Mouse (Mus musculus) stomach, embryonic 14.5 days (tissue): ENCODE data around the gene Epb41l2. TPM values are rescaled to one million over a fixed set of nuclear protein-coding genes. Genes with fewer than 3 reads are reported as not detected.

Source experiments
- ATAC-seq: fragments of 200-750 bp; cut with Nextera tagmentation; 2 replicates; pipeline ENCODE4 v1.8.0; 2017; ENCODE audit warnings: low read depth, moderate TSS enrichment; ENCODE audit not compliant: insufficient number of reproducible peaks, insufficient read depth, low FRiP score
- H3K27ac ChIP-seq: fragments of 300-500 bp; sonication (generic); 2 replicates; pipeline ENCODE4 v1.5.1; 2014; ENCODE audit warnings: mild to moderate bottlenecking, low read length, moderate library complexity, mixed read lengths
- H3K27me3 ChIP-seq: fragments of 300-500 bp; sonication (generic); 2 replicates; pipeline ENCODE4 v1.6.1; 2014; ENCODE audit warnings: low read length, control low read depth, mixed read lengths; ENCODE audit not compliant: control insufficient read depth, insufficient read depth
- H3K36me3 ChIP-seq: fragments of 300-500 bp; sonication (generic); 2 replicates; pipeline ENCODE4 v1.6.1; 2014; ENCODE audit warnings: mild to moderate bottlenecking, control low read depth, low read length, moderate library complexity, mixed read lengths; ENCODE audit not compliant: control insufficient read depth, insufficient read depth
- H3K4me1 ChIP-seq: fragments of 300-500 bp; sonication (generic); 2 replicates; pipeline ENCODE4 v1.6.1; 2014; ENCODE audit warnings: low read length, control low read depth, mixed read lengths; ENCODE audit not compliant: control insufficient read depth, insufficient read depth
- H3K4me2 ChIP-seq: fragments of 300-500 bp; sonication (generic); replicated peaks from 2 replicates; pipeline ENCODE4 v1.6.1; 2014; ENCODE audit warnings: low read depth, low read length, control low read depth
- H3K4me3 ChIP-seq: fragments of 300-500 bp; sonication (generic); 2 replicates; pipeline ENCODE4 v1.5.1; 2014; ENCODE audit warnings: low read depth, low read length, control low read depth
- H3K9ac ChIP-seq: fragments of 300-500 bp; sonication (generic); replicated peaks from 2 replicates; pipeline ENCODE4 v1.6.1; 2014; ENCODE audit warnings: low read depth, mild to moderate bottlenecking, control low read depth, low read length, moderate library complexity, mixed read lengths
- H3K9me3 ChIP-seq: fragments of 300-500 bp; sonication (generic); 2 replicates; pipeline ENCODE4 v1.6.1; 2016; ENCODE audit warnings: low read depth, low read length, control low read depth; ENCODE audit not compliant: control insufficient read depth
- WGBS: fragments of 180-500 bp; shearing (Covaris S2); extraction: QIAGEN DNeasy Blood & Tissue Kit; methylation state at CpG from one replicate; pipeline ENCODE4 v1.1.7; 2014; 5-methylcytosine and 5-hydroxymethylcytosine counted together
- polyA plus RNA-seq: library from polyadenylated mRNA; unstranded; fragments of >200 nt; fragmentation: Nextera tagmentation; extraction: Ambion mirVana; gene quantifications from 2 replicates; pipeline ENCODE4 v1.2.1, GENCODE M21; 2014

Gene Epb41l2
- polyA plus RNA-seq, 1 experiment from 2014 or later = 65.3 TPM

DNA sequence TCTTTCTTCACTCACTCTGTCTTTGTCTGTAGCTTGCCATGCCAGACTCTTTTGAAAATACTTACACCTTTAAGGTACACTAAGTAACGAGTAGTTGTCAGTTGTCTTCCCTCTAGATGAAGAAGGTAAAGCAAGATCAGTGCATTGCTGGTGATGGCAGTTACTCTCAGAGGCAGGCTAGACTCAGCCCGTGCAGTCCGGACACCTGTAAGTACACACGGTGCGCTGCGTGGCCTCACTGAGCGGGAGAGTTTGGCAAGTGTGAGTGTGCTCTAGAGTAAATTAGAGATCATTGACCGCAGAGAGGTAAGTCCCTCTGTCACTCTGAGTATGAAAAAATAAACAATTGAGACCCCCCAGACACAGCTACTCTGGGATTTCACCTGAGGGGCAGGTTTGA, 46.0 kb downstream of the Epb41l2 start:
- H3K4me3 ChIP-seq = no peak overlapping the region
- H3K4me1 ChIP-seq = no peaks in the 10 kb centered on the region
- no peak overlapping the region for H3K9ac ChIP-seq
- no peak overlapping the region for H3K27ac ChIP-seq
- ATAC-seq = no peak
- H3K27me3 ChIP-seq = no peaks in the 10 kb centered on the region
- no peak overlapping the region for H3K4me2 ChIP-seq
- H3K9me3 ChIP-seq = no peaks in the 10 kb centered on the region
- no peaks in the 10 kb centered on the region for H3K36me3 ChIP-seq
- WGBS = 58% methylated on average over 8 of the region's 8 CpGs

- no peak overlapping the region for H3K9ac ChIP-seq
- no peaks in the 10 kb centered on the region for H3K36me3 ChIP-seq
- ATAC-seq = no peak
- H3K27ac ChIP-seq = no peak overlapping the region
- H3K9me3 ChIP-seq = no peaks in the 10 kb centered on the region
- 77% methylated on average over 5 of the region's 5 CpGs for WGBS
- no peak overlapping the region for H3K4me3 ChIP-seq
- no peak overlapping the region for H3K4me2 ChIP-seq
- 0 out of 2 replicates have a peak, but pooled peaks cover under 1% of the 10 kb centered on the region for H3K4me1 ChIP-seq
- no peaks in the 10 kb centered on the region for H3K27me3 ChIP-seq
These were observed 47.1 kb downstream of the Epb41l2 start for GRCm38 (mm10) chr10:25406695-25407094.

DNA sequence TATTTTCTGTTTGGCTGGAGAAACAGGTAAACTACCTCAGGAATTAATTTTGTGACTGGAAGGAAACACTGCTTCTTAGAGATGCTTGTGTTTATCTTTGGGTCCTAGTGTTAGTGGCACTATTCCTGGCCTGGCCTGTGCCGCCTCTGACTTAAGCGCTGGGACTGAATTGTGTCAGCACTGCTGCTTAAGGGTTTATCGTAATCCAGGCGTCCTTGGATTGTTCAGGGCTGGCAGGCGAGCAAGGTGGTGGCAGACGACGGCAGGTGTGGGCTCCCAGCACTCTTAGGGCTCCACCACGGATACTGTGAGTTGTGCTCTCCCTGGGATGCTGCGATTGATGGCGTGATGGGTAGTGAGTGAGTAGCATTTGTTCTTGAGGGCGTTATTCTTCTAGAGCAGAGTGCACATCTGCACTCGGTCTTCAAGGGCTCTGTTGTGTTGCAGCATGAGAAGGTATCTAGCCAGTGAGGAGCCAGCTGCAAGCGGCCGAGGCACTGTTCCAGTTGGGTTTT, 48.6 kb downstream of the Epb41l2 start:
- ATAC-seq = no peak
- H3K27ac ChIP-seq = no peak overlapping the region
- no peak overlapping the region for H3K4me3 ChIP-seq
- H3K9ac ChIP-seq = no peak overlapping the region
- no peaks in the 10 kb centered on the region for H3K9me3 ChIP-seq
- no peaks in the 10 kb centered on the region for H3K36me3 ChIP-seq
- 0 out of 2 replicates have a peak, but pooled peaks cover 3% of the 10 kb centered on the region for H3K4me1 ChIP-seq
- no peaks in the 10 kb centered on the region for H3K27me3 ChIP-seq
- no peak overlapping the region for H3K4me2 ChIP-seq
- WGBS = 78% methylated on average over 14 of the region's 14 CpGs

GRCm38 (mm10) chr10:25411836-25412373, 52.3 kb downstream of the Epb41l2 start:
- no peak for ATAC-seq
- WGBS = 48% methylated on average over 6 of the region's 6 CpGs
- no peaks in the 10 kb centered on the region for H3K36me3 ChIP-seq
- H3K9me3 ChIP-seq = no peaks in the 10 kb centered on the region
- H3K27me3 ChIP-seq = no peaks in the 10 kb centered on the region
- H3K4me2 ChIP-seq = no peak overlapping the region
- no peak overlapping the region for H3K4me3 ChIP-seq
- H3K27ac ChIP-seq = no peak overlapping the region; the same call in 1 of the 2 replicates
- 0 out of 2 replicates have a peak, but pooled peaks cover 3% of the 10 kb centered on the region for H3K4me1 ChIP-seq
- no peak overlapping the region for H3K9ac ChIP-seq

- H3K27ac ChIP-seq = no peak overlapping the region
- WGBS = 83% methylated on average over 7 of the region's 7 CpGs
- no peaks in the 10 kb centered on the region for H3K36me3 ChIP-seq
These were observed 55.7 kb downstream of the Epb41l2 start for GRCm38 (mm10) chr10:25415188-25415717.

DNA sequence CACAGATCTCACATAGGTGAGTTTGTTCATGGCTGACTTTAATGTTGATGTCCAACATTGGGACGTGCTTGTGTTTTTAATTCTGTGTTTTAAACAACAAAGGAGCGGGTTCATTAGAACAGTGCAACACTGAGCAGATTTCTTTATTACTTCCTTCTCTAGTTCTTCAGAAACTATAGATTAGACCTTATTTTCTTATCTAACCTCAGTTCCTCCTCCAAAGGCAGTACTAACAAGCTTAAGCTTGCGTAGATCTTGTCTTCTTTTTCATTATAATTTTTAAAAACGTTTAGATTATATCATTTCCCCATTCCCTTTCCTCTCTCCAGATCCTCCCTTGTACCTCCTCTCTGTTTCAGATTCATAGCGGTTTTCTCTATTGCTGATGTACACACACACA, 57.1 kb downstream of the Epb41l2 start:
- Histone ChIP-seq H3K9me3 (no peaks in the 10 kb centered on the region), H3K9ac (no peak overlapping the region), H3K36me3 (no peaks in the 10 kb centered on the region), H3K4me3 (no peak overlapping the region), H3K27ac (no peak overlapping the region), H3K4me1 (0 out of 2 replicates have a peak, but pooled peaks cover 2% of the 10 kb centered on the region), H3K27me3 (no peaks in the 10 kb centered on the region), H3K4me2 (no peak overlapping the region)
- 75% methylated on average over 5 of the region's 5 CpGs for WGBS
- ATAC-seq = no peak

More at GRCm38 (mm10) chr10:25415188-25415717, 55.7 kb downstream of the Epb41l2 start:
- H3K4me3 ChIP-seq = no peak overlapping the region
- ATAC-seq = no peak
- H3K9me3 ChIP-seq = no peaks in the 10 kb centered on the region
- H3K27me3 ChIP-seq = no peaks in the 10 kb centered on the region
- H3K4me2 ChIP-seq = no peak overlapping the region
- 0 out of 2 replicates have a peak, but pooled peaks cover 3% of the 10 kb centered on the region for H3K4me1 ChIP-seq
- no peak overlapping the region for H3K9ac ChIP-seq

- Histone ChIP-seq H3K9ac (no peak overlapping the region), H3K4me1 (peaks cover 26% of the 10 kb centered on the region), H3K9me3 (no peaks in the 10 kb centered on the region), H3K4me3 (no peak overlapping the region), H3K4me2 (no peak overlapping the region), H3K27me3 (no peaks in the 10 kb centered on the region), H3K36me3 (no peaks in the 10 kb centered on the region), H3K27ac (peak overlapping the region; percentile 70)
- ATAC-seq = peak; percentile 78
- WGBS = 24% methylated on average over 1 of the region's 1 CpGs
These were observed 66.5 kb downstream of the Epb41l2 start for GRCm38 (mm10) chr10:25426058-25426457.

GRCm38 (mm10) chr10:25426814-25427213, 67.2 kb downstream of the Epb41l2 start:
- no peak for ATAC-seq
- Histone ChIP-seq H3K4me3 (no peak overlapping the region), H3K9me3 (no peaks in the 10 kb centered on the region), H3K36me3 (no peaks in the 10 kb centered on the region), H3K9ac (no peak overlapping the region), H3K4me2 (no peak overlapping the region), H3K4me1 (peaks cover 30% of the 10 kb centered on the region), H3K27ac (peak overlapping the region; percentile 70), H3K27me3 (no peaks in the 10 kb centered on the region)
- WGBS = 23% methylated on average over 4 of the region's 4 CpGs
